35 mouse cellular contexts compared by ENCODE assay signal in the genomic region with DNA sequence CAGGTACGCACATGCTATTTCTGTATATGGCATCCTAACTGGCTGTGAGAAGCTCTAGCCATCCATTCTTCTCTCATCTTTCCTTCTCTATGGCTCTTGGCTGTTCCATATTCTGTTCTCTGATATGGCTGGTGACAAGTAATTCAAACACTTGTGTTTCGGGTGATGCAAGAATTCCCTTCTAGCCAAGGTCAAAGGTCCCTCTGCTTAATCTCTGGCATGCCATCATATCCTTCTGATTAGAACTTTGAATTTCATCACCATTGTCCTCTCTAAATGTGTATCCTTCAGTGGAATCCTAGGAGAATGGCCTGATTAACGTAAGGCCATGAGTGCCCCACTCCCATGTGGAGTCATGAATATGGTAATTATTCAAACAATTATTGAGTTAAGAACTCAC.
"Had no signal": no experiment of that assay in that cellular context is flagged by ENCODE, and none has a peak within 500 bp of the region (broad histone marks: within the 10 kb centered on the region; RNA-seq: fewer than 3 reads in every experiment).

No protein-coding gene starts in this region.

- ATAC-seq: hindbrain, embryonic 16.5 days; hindbrain, postnatal 0 days; inflammation-experienced regulatory T-cells, adult 6 months; intestine, embryonic 15.5 days; intestine, embryonic 16.5 days; intestine, postnatal 0 days had no signal

- H3K4me1 ChIP-seq: heart, embryonic 13.5 days; heart, embryonic 15.5 days; hindbrain, embryonic 15.5 days; intestine, embryonic 15.5 days; kidney, embryonic 15.5 days had no signal

- DNase-seq: heart, postnatal 14 days; heart, postnatal 36 days; heart, postnatal 4 days; kidney, adult 11 months; kidney, adult 18-20 months; kidney, adult 2 months; kidney, adult 8-10 months; kidney, adult 9 months; kidney, postnatal 10 days; kidney, postnatal 14 days; kidney, postnatal 25 days; kidney, postnatal 36 days; kidney, postnatal 4 days; layer of hippocampus, adult 9-11 months; layer of hippocampus, postnatal 36 days had no signal

- H3K9me3 ChIP-seq: heart, embryonic 10.5 days; heart, embryonic 12.5 days; heart, embryonic 13.5 days; heart, embryonic 15.5 days; hindbrain, embryonic 10.5 days; hindbrain, embryonic 12.5 days; hindbrain, embryonic 13.5 days; hindbrain, embryonic 15.5 days; intestine, embryonic 15.5 days; kidney, embryonic 15.5 days had no signal

- H3K36me3 ChIP-seq: heart, embryonic 10.5 days; heart, embryonic 12.5 days; heart, embryonic 13.5 days; heart, embryonic 15.5 days; hindbrain, embryonic 10.5 days; hindbrain, embryonic 12.5 days; hindbrain, embryonic 13.5 days; hindbrain, embryonic 15.5 days; intestine, embryonic 15.5 days; kidney, embryonic 15.5 days had no signal

- H3K9ac ChIP-seq: heart, embryonic 12.5 days; heart, embryonic 13.5 days; heart, embryonic 15.5 days; hindbrain, embryonic 12.5 days; hindbrain, embryonic 13.5 days; hindbrain, embryonic 14.5 days; hindbrain, embryonic 15.5 days; intestine, embryonic 15.5 days; kidney, embryonic 15.5 days had no signal

- H3K27me3 ChIP-seq: heart, embryonic 12.5 days; heart, embryonic 13.5 days; heart, embryonic 15.5 days; hindbrain, embryonic 12.5 days; hindbrain, embryonic 13.5 days; hindbrain, embryonic 15.5 days; intestine, embryonic 15.5 days; kidney, embryonic 15.5 days had no signal

- H3K4me3 ChIP-seq: heart, embryonic 10.5 days; heart, embryonic 12.5 days; heart, embryonic 13.5 days; heart, embryonic 15.5 days; hindbrain, embryonic 10.5 days; hindbrain, embryonic 12.5 days; hindbrain, embryonic 13.5 days; hindbrain, embryonic 15.5 days; intestine, embryonic 15.5 days; kidney, embryonic 15.5 days; layer of hippocampus, adult 2 months; left cerebral cortex, adult 2 months had no signal

- H3K4me2 ChIP-seq: heart, embryonic 11.5 days; heart, embryonic 12.5 days; heart, embryonic 13.5 days; heart, embryonic 15.5 days; hindbrain, embryonic 12.5 days; hindbrain, embryonic 13.5 days; hindbrain, embryonic 14.5 days; hindbrain, embryonic 15.5 days; intestine, embryonic 15.5 days; kidney, embryonic 15.5 days had no signal

- H3K27ac ChIP-seq: heart, embryonic 10.5 days; heart, embryonic 13.5 days; heart, embryonic 15.5 days; hindbrain, embryonic 10.5 days; hindbrain, embryonic 12.5 days; hindbrain, embryonic 13.5 days; hindbrain, embryonic 14.5 days; hindbrain, embryonic 15.5 days; hindbrain, postnatal 0 days; intestine, embryonic 15.5 days; kidney, embryonic 15.5 days; kidney, postnatal 0 days; layer of hippocampus, adult 2 months; left cerebral cortex, adult 2 months had no signal
